Mouse (Mus musculus): Measurements from ENCODE around the gene Znrd1as. TPM values are rescaled to one million over a fixed set of nuclear protein-coding genes. Genes with fewer than 3 reads are reported as not detected.

Znrd1as gene
- total RNA-seq, 1 experiment from 2014 or later: 9.0 TPM

- peak; percentile 79 for ATAC-seq (replicated peaks; ENCODE audit: low read depth, poor library complexity, severe bottlenecking)
These were observed 34.1 kb downstream of the Znrd1as start for GRCm38 (mm10) chr17:36992336-36993104.

GRCm38 (mm10) chr17:36993770-36994325 is 35.5 kb downstream of the Znrd1as start:
- ATAC-seq (replicated peaks; ENCODE audit: low read depth, poor library complexity, severe bottlenecking): peak; percentile 30

- ATAC-seq (replicated peaks; ENCODE audit: low read depth, poor library complexity, severe bottlenecking): no peak
These were observed 36.1 kb downstream of the Znrd1as start for GRCm38 (mm10) chr17:36994528-36994927.

- no peak for ATAC-seq (replicated peaks; ENCODE audit: low read depth, poor library complexity, severe bottlenecking)
These were observed 37.1 kb downstream of the Znrd1as start for GRCm38 (mm10) chr17:36995448-36995847.

- ATAC-seq (replicated peaks; ENCODE audit: low read depth, poor library complexity, severe bottlenecking): 0 out of 2 replicates have a peak, but pooled peaks have one; percentile 48
These were observed 38.8 kb downstream of the Znrd1as start for GRCm38 (mm10) chr17:36997033-36997735.

- ATAC-seq (replicated peaks; ENCODE audit: low read depth, poor library complexity, severe bottlenecking): no peak
These were observed 40.1 kb downstream of the Znrd1as start for GRCm38 (mm10) chr17:36998477-36998876.

- ATAC-seq (replicated peaks; ENCODE audit: low read depth, poor library complexity, severe bottlenecking): no peak
These were observed 42.5 kb downstream of the Znrd1as start, which contains the start of gene Zfp57 for GRCm38 (mm10) chr17:37000863-37001262. Zfp57 (plus strand) TSS chr17:37001163.

- ATAC-seq (replicated peaks; ENCODE audit: low read depth, poor library complexity, severe bottlenecking): peak; percentile 62
These were observed 44.3 kb downstream of the Znrd1as start for GRCm38 (mm10) chr17:37002364-37003330.

- no peak for ATAC-seq (replicated peaks; ENCODE audit: low read depth, poor library complexity, severe bottlenecking)
These were observed 45.0 kb downstream of the Znrd1as start for GRCm38 (mm10) chr17:37003366-37003765.

GRCm38 (mm10) chr17:37008161-37008560 is 49.8 kb downstream of the Znrd1as start:
- ATAC-seq (replicated peaks; ENCODE audit: low read depth, poor library complexity, severe bottlenecking): no peak

- peak; percentile 91 for ATAC-seq (replicated peaks; ENCODE audit: low read depth, poor library complexity, severe bottlenecking)
These were observed 51.2 kb downstream of the Znrd1as start for GRCm38 (mm10) chr17:37009460-37010042.

GRCm38 (mm10) chr17:37011719-37012118 is 53.3 kb downstream of the Znrd1as start:
- ATAC-seq (replicated peaks; ENCODE audit: low read depth, poor library complexity, severe bottlenecking): no peak

GRCm38 (mm10) chr17:37012141-37012540 is 53.7 kb downstream of the Znrd1as start:
- ATAC-seq (replicated peaks; ENCODE audit: low read depth, poor library complexity, severe bottlenecking): no peak

Other genes with a start within 250 kb of the Znrd1as start
- not detected in 2 replicates for gene H2-M10.5, start 185.7 kb upstream of the Znrd1as start, total RNA-seq (2017)
- gene H2-M10.6, start 146.4 kb upstream of the Znrd1as start, total RNA-seq (2017): not detected in 2 replicates
- gene Trim26, start 121.5 kb upstream of the Znrd1as start, total RNA-seq (2017): 10.8 and 18.0 TPM in 2 replicates
- gene Trim15, start 91.4 kb upstream of the Znrd1as start, total RNA-seq (2017): 0.18 TPM in 1 of 2 replicates, not detected in the other
- 4.3 and 8.9 TPM in 2 replicates for gene Trim10, start 89.0 kb upstream of the Znrd1as start, total RNA-seq (2017)
- not detected in 2 replicates for gene Trim40, start 68.5 kb upstream of the Znrd1as start, total RNA-seq (2017)
- gene Trim31, start 60.5 kb upstream of the Znrd1as start, total RNA-seq (2017): not detected in 2 replicates
- 0.05 TPM in 1 of 2 replicates, not detected in the other for gene Rnf39, start 15.7 kb upstream of the Znrd1as start, total RNA-seq (2017)
- gene Ppp1r11, start 6.9 kb upstream of the Znrd1as start, total RNA-seq (2017): 41.4 and 79.0 TPM in 2 replicates
- 35.6 and 37.3 TPM in 2 replicates for gene Znrd1, start within 50 bp of the Znrd1as start, total RNA-seq (2017)
- not detected in 2 replicates for gene 2410137M14Rik, start 22.6 kb downstream of the Znrd1as start, total RNA-seq (2017)
- gene H2-M5, start 30.9 kb downstream of the Znrd1as start, total RNA-seq (2017): not detected in 2 replicates
- gene Zfp57, start 42.6 kb downstream of the Znrd1as start, total RNA-seq (2017): 1.1 and 2.9 TPM in 2 replicates
- gene Mog, start 64.8 kb downstream of the Znrd1as start, total RNA-seq (2017): not detected in 2 replicates
- 1.3 and 3.5 TPM in 2 replicates for gene Gabbr1, start 87.4 kb downstream of the Znrd1as start, total RNA-seq (2017)
- gene Olfr90, start 129.9 kb downstream of the Znrd1as start, total RNA-seq (2017): not detected in 2 replicates
- gene Olfr91, start 139.7 kb downstream of the Znrd1as start, total RNA-seq (2017): not detected in 2 replicates
- gene Olfr92, start 161.5 kb downstream of the Znrd1as start, total RNA-seq (2017): not detected in 2 replicates
- gene Olfr93, start 202.9 kb downstream of the Znrd1as start, total RNA-seq (2017): not detected in 2 replicates
- 0.24 TPM in 1 of 2 replicates, not detected in the other for gene Ubd, start 235.3 kb downstream of the Znrd1as start, total RNA-seq (2017)
- gene Olfr94, start 242.4 kb downstream of the Znrd1as start, total RNA-seq (2017): not detected in 2 replicates